Mouse (Mus musculus) hindbrain, postnatal 0 days (tissue): ENCODE data around the gene Adad2. TPM values are rescaled to one million over a fixed set of nuclear protein-coding genes. Genes with fewer than 3 reads are reported as not detected.

Experiments used
- ATAC-seq: fragments of 200-750 bp; cut with Nextera tagmentation; 2 replicates; pipeline ENCODE4 v1.8.0; 2017; ENCODE audit warnings: mild to moderate bottlenecking, moderate TSS enrichment, moderate library complexity
- DNase-seq: peaks from one replicate; pipeline ENCODE4 v3.0.0-alpha.2; 2015; ENCODE audit warnings: low spot score
- H3K27ac ChIP-seq: fragments of 300-500 bp; sonication (generic); 2 replicates; pipeline ENCODE4 v1.5.1; 2014; ENCODE audit warnings: mild to moderate bottlenecking
- H3K27me3 ChIP-seq: fragments of 300-500 bp; sonication (generic); 2 replicates; pipeline ENCODE4 v1.6.1; 2014; ENCODE audit warnings: low read length, mixed read lengths; ENCODE audit not compliant: insufficient read depth
- H3K36me3 ChIP-seq: fragments of 300-500 bp; sonication (generic); 2 replicates; pipeline ENCODE4 v1.6.1; 2014; ENCODE audit warnings: low read length, mixed read lengths; ENCODE audit not compliant: insufficient read depth
- H3K4me1 ChIP-seq: fragments of 300-500 bp; sonication (generic); 2 replicates; pipeline ENCODE4 v1.6.1; 2014; ENCODE audit warnings: antibody characterized with exemption, low read length, mixed read lengths; ENCODE audit not compliant: insufficient read depth
- H3K4me2 ChIP-seq: fragments of 300-500 bp; sonication (generic); 2 replicates; pipeline ENCODE4 v1.6.1; 2014; ENCODE audit warnings: low read depth, mild to moderate bottlenecking, low read length, moderate library complexity, mixed read lengths
- H3K4me3 ChIP-seq: fragments of 300-500 bp; sonication (generic); 2 replicates; pipeline ENCODE4 v1.5.1; 2014; ENCODE audit warnings: low read length
- H3K9ac ChIP-seq: fragments of 300-500 bp; sonication (generic); replicated peaks from 2 replicates; pipeline ENCODE4 v1.6.1; 2014; ENCODE audit warnings: mild to moderate bottlenecking, low read length, moderate library complexity, mixed read lengths
- H3K9me3 ChIP-seq: fragments of 300-500 bp; sonication (generic); 2 replicates; pipeline ENCODE4 v1.6.1; 2016; ENCODE audit warnings: low read length, mixed read lengths
- CTCF ChIP-seq: IDR thresholded peaks from 2 replicates; pipeline ENCODE4 v1.5.1; 2016; ENCODE audit warnings: antibody characterized with exemption, control low read depth, low read depth
- WGBS: fragments of 180-500 bp; shearing (Covaris S2); extraction: QIAGEN DNeasy Blood & Tissue Kit; methylation state at CpG from one replicate; pipeline ENCODE4 v1.1.7; 2014; 5-methylcytosine and 5-hydroxymethylcytosine counted together
- polyA plus RNA-seq: library from polyadenylated mRNA; unstranded; fragments of >200 nt; fragmentation: Nextera tagmentation; extraction: Ambion mirVana; gene quantifications from 2 replicates; pipeline ENCODE4 v1.2.1, GENCODE M21; 2015
- total RNA-seq: library from RNA; depleted of rRNA; stranded (reverse); fragments of >200 nt; gene quantifications from 2 replicates; pipeline ENCODE4 v1.2.3, GENCODE M21; 2014

Gene Adad2
- total and polyA plus RNA-seq, 2 experiments from 2014 or later, result 0.11 to 0.63 TPM

DNA sequence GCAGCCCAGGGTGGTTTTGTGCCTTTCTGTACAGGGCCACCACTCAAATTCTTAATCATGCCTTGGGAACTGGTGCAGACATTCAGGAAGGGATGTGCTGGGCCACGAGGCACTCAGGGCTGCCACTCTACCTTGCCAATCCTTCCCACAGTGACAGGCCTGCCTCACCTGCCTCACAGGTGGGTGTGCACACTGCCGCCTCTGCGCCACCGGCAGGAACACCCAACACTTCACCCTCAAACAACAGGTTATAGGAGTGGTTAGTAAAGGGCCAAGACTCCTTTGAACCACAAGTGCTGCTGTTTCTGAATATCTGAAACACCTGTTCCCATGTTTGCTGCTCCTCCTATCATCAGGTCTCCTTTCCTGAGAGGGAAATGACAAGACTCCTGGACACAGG, 40.1 kb upstream of the Adad2 start:
- H3K9me3 ChIP-seq, result no peaks in the 10 kb centered on the region
- no peak for ATAC-seq
- no peak overlapping the region for H3K9ac ChIP-seq
- H3K27me3 ChIP-seq, result no peaks in the 10 kb centered on the region
- 94% methylated on average over 4 of the region's 4 CpGs for WGBS
- TF ChIP-seq CTCF, result no peak
- H3K4me1 ChIP-seq, result peaks cover 8% of the 10 kb centered on the region
- no peak overlapping the region for H3K4me2 ChIP-seq
- H3K36me3 ChIP-seq, result no peaks in the 10 kb centered on the region
- H3K4me3 ChIP-seq, result no peak overlapping the region
- no peak overlapping the region for H3K27ac ChIP-seq
- DNase-seq, result no peak

DNA sequence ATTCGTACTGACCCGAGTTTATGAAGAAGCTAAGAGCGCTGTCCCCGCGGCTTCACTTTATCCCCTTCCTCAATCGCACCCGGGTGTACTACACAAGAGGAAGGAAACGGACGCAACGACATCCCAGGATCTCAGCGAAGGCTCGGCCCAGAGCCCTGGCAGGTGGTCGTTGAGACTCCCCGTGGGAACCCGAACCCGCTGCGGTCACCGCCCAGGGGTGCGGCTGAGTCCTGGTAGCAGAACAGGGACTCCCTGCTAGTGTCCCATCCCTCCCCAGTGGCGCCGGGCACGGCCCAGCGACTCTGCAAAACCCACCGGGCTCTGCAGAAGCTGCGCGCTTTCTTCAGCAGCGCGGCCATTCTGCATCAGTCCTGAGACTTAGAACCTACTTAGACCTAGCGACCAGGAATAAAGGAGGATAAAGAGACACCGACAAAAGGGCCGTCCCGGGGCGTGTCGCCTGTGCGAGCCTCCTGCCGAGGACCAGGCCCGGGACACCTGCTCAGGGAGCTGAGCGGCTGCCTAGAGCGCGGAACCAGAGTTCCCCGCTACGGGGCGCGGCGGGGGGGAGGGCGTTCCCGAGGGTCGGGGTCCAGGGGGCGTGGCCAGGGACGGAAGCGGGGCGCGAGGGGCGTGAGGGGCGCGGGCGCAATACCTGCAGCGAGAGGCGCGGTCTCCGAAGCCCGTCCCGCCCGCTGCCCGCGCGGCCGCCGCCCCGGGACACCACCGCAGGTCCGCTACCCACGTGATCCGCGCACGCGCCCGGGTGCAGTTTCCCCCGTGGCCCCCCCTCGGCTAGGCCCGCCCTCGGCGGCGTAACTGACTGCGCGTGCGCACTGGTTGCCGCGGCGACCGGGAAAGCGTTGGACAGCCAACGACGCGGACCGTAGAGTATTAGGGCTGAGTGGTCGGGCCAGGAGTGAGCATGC, 37.8 kb upstream of the Adad2 start, which contains the start of the genes Hsdl1 and Dnaaf1:
Hsdl1 (minus strand) TSS at position 747 of the 929 bp plus-strand sequence.
Dnaaf1 (plus strand) TSS at position 799 of the 929 bp plus-strand sequence.
- no peaks in the 10 kb centered on the region for H3K9me3 ChIP-seq
- peaks cover 8% of the 10 kb centered on the region for H3K4me1 ChIP-seq
- no peaks in the 10 kb centered on the region for H3K27me3 ChIP-seq
- peak; percentile 86 for ATAC-seq
- no peaks in the 10 kb centered on the region for H3K36me3 ChIP-seq
- H3K4me3 ChIP-seq, result peak within 1 kb of the TSS; percentile 88
- TF ChIP-seq CTCF, result peak; percentile 23
- peak within 1 kb of the TSS; percentile 87 for H3K4me2 ChIP-seq
- peak within 1 kb of the TSS; percentile 83 for H3K27ac ChIP-seq
- peak within 1 kb of the TSS; percentile 83 for H3K9ac ChIP-seq
- peak; percentile 96 for DNase-seq
- WGBS, result under 1% methylated on average over 87 of the region's 97 CpGs

DNA sequence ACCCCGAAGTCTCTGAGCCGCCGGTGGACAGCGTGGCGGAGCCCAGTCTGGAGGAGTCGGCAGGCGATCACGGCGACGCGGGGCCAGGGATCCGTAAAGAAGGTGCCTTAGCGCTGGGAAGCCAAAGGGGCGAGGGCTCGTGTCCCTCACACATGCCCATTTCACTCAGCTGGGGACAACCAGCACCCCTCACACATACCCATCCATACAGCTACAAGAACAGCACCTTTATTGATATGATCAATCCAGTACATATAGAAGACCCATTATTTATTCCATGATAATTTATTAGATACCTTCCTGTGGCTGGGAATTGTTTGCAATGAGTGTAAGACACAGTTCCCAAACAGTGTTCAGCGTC, 37.2 kb upstream of the Adad2 start:
- H3K36me3 ChIP-seq, result no peaks in the 10 kb centered on the region
- H3K27ac ChIP-seq, result peak overlapping the region; percentile 83; the same call in 1 of the 2 replicates
- no peaks in the 10 kb centered on the region for H3K27me3 ChIP-seq
- DNase-seq, result no peak
- TF ChIP-seq CTCF, result no peak
- WGBS, result 1% methylated on average over 16 of the region's 16 CpGs
- peak overlapping the region; percentile 83 for H3K9ac ChIP-seq
- peak overlapping the region; percentile 87 for H3K4me2 ChIP-seq
- no peak; the same call in 1 of the 2 replicates for ATAC-seq
- H3K4me1 ChIP-seq, result peaks cover 8% of the 10 kb centered on the region
- peak overlapping the region; percentile 88 for H3K4me3 ChIP-seq
- no peaks in the 10 kb centered on the region for H3K9me3 ChIP-seq

DNA sequence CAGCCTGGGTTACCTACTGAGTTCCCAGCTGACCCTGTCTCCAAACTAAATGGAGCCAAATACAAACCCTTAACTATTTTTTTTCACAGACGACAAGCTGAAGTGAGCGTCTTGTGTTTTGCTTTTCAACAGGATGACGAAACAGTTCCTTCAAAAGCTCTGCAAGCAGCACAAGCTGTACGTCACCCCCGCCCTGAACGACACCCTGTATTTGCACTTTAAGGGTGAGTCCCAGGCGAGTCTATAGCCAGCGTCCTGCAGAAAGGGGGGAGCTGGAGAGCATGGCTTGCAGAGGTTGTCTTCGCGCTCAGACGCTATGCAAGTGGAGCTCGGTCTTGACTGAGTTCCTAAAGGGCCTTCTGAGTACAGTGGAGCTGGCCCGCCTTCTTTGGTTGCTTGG, 33.5 kb upstream of the Adad2 start:
- DNase-seq (no peak), ATAC-seq (no peak)
- Histone ChIP-seq H3K4me3 (no peak overlapping the region), H3K36me3 (no peaks in the 10 kb centered on the region), H3K9me3 (no peaks in the 10 kb centered on the region), H3K9ac (no peak overlapping the region), H3K27me3 (no peaks in the 10 kb centered on the region), H3K4me2 (no peak overlapping the region), H3K4me1 (no peaks in the 10 kb centered on the region; the same call in 1 of the 2 replicates), H3K27ac (no peak overlapping the region)
- WGBS, result 42% methylated on average over 13 of the region's 13 CpGs
- no peak for TF ChIP-seq CTCF

DNA sequence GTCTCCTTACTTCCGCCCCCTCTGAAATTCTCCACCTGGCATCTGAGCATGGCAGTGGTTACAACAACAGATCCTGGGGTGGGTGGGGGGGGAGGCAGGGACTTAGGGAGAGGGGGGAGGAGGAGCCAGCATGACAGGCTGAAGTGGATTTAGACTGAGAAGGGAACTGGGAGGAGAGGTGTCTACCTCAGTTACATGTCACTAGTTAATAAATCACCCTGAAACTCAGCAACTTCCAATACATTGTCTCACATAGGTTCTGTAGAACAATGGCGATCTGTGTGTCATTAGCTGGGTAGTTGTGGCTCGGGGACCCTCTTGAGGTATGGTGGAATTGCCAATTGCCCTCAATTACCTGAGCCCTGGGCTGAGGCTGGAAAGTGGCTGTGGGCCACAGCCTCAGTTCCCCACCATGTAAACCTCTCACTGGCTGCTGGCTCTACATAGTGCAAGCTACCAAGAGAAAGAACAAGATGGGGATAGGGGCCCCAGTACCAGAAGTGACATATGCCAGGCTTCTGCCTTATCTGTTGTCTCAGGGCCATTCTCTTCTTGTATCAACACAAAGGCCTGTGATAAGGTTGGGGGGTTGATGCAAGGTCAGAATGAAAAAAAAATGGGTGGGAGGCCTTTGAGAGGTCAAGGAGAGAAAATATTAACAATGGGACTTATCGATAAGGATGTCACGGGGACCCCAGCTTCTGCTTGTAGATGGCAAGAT, 31.9 kb upstream of the Adad2 start:
- no peak for TF ChIP-seq CTCF
- ATAC-seq (no peak), DNase-seq (no peak)
- no peak overlapping the region for H3K27ac ChIP-seq
- no peaks in the 10 kb centered on the region for H3K9me3 ChIP-seq
- no peak overlapping the region for H3K4me2 ChIP-seq
- no peaks in the 10 kb centered on the region for H3K4me1 ChIP-seq
- H3K4me3 ChIP-seq, result no peak overlapping the region
- no peaks in the 10 kb centered on the region for H3K36me3 ChIP-seq
- H3K27me3 ChIP-seq, result no peaks in the 10 kb centered on the region
- 90% methylated on average over 5 of the region's 5 CpGs for WGBS
- no peak overlapping the region for H3K9ac ChIP-seq

DNA sequence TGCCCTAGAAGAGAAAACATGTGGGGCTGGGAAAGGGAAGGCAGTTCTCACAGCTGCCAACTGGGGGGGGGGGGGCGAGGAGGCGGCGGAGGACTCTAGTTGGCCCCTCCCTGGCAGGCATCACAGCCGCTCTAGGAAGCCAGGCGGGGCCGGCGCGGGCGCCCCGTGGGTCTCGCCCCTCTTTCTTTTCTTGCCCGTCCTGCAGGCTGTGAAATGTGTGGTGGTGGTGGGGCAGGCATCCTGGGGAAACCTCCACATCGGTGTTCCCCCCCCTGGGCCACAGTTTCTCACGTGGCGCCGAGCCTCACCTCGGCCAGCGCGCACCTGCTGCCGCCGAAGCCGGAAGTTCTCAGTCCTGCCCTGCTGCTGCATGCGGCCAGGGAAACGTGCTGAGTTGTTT, 26.6 kb upstream of the Adad2 start:
- Histone ChIP-seq H3K4me1 (no peaks in the 10 kb centered on the region), H3K27ac (no peak overlapping the region), H3K9ac (no peak overlapping the region), H3K36me3 (no peaks in the 10 kb centered on the region), H3K4me2 (peak overlapping the region; percentile 49; the same call in 1 of the 2 replicates), H3K4me3 (peak overlapping the region; percentile 30), H3K27me3 (no peaks in the 10 kb centered on the region), H3K9me3 (no peaks in the 10 kb centered on the region)
- TF ChIP-seq CTCF, result no peak
- no peak for ATAC-seq
- 20% methylated on average over 23 of the region's 24 CpGs for WGBS
- DNase-seq, result no peak
